Mouse (Mus musculus) small intestine, adult 2 months (tissue): ENCODE data around the gene Gpc1. TPM values are rescaled to one million over a fixed set of nuclear protein-coding genes. Genes with fewer than 3 reads are reported as not detected.

Experiments used
- H3K27ac ChIP-seq: fragments of 200-500 bp; 2 replicates; pipeline ENCODE4 v1.5.1; 2012; ENCODE audit warnings: low read depth, low read length, control low read depth, inconsistent platforms; ENCODE audit not compliant: insufficient read depth
- H3K27me3 ChIP-seq: fragments of 200-500 bp; 2 replicates; pipeline ENCODE4 v1.6.1; 2012; ENCODE audit warnings: mild to moderate bottlenecking, moderate library complexity, low read length, inconsistent platforms; ENCODE audit not compliant: control insufficient read depth, insufficient read depth
- H3K36me3 ChIP-seq: fragments of 200-500 bp; 2 replicates; pipeline ENCODE4 v1.6.1; 2012; ENCODE audit warnings: mild to moderate bottlenecking, low read length, control low read depth, inconsistent platforms; ENCODE audit not compliant: control insufficient read depth, insufficient read depth
- H3K4me1 ChIP-seq: fragments of 200-500 bp; 2 replicates; pipeline ENCODE4 v1.6.1; 2012; ENCODE audit warnings: low read length, inconsistent platforms, mixed read lengths; ENCODE audit not compliant: control insufficient read depth, insufficient read depth, insufficient read length
- H3K4me3 ChIP-seq: fragments of 200-500 bp; 2 replicates; pipeline ENCODE4 v1.5.1; 2012; ENCODE audit warnings: low read depth, mild to moderate bottlenecking, control low read depth, inconsistent platforms, low read length, moderate library complexity
- CTCF ChIP-seq: fragments of 200-500 bp; IDR thresholded peaks from 2 replicates; pipeline ENCODE4 v1.5.1; 2012; ENCODE audit warnings: low read depth, mild to moderate bottlenecking, control low read depth, inconsistent platforms, low read length, moderate library complexity, mixed read lengths; ENCODE audit not compliant: insufficient replicate concordance, insufficient read length; ENCODE audit errors: extremely low read depth
- POLR2A ChIP-seq: fragments of 200-500 bp; IDR thresholded peaks from 2 replicates; pipeline ENCODE4 v1.6.1; 2012; ENCODE audit warnings: low read depth, mild to moderate bottlenecking, control low read depth, inconsistent platforms, low read length, moderate library complexity
- WGBS: fragments of 180-500 bp; shearing (Covaris S2); methylation state at CpG from one replicate; pipeline ENCODE4 v1.1.7; 2018; 5-methylcytosine and 5-hydroxymethylcytosine counted together
- polyA plus RNA-seq: library from polyadenylated mRNA; depleted of rRNA; stranded (reverse); fragments of >200 nt; gene quantifications from 2 replicates; pipeline ENCODE4 v1.2.3, GENCODE M21; 2012

Gpc1 gene
- polyA plus RNA-seq, 1 experiment, result 8.4 TPM

DNA sequence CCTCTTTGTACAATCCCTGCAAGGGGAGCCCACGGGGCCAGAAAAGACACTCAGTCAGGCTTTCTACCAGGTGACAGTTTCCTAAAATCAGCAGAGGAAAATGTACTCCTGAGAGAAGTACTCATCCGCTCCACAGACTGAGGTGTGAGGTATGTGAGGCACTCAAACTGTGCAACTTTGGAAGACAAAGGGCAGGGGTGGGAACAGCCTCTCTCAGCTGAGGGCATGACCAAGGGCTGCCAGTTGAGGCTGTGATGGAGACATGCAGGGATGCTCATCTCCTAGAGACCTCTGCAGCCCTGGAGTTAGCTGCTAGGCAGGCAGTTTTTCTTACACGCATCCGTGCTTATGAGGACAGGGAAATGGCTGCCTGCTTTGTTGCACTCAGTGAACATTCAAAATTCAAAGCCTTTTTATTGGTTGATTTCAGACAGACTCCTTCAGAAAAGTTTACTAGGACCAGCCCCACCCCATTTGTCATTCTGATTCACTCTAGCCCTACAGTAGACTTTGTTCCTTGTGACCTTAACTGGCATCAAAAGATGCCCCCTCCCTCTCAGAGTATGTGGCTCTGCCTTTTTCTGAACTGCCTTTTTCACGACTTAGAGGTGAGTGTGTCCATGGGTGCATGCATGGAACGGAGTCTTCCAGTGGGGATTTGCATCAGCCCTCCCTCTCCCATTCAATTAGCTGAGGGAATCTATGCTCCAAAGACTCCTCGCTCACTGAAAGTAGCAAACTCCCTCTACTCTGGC is 57.6 kb downstream of the Gpc1 start:
- Histone ChIP-seq H3K27me3 (no peaks in the 10 kb centered on the region), H3K4me3 (no peak overlapping the region), H3K27ac (no peak overlapping the region), H3K4me1 (no peaks in the 10 kb centered on the region), H3K36me3 (no peaks in the 10 kb centered on the region)
- no peak for TF ChIP-seq CTCF
- no peak for TF ChIP-seq POLR2A
- 59% methylated on average over 7 of the region's 7 CpGs for WGBS

DNA sequence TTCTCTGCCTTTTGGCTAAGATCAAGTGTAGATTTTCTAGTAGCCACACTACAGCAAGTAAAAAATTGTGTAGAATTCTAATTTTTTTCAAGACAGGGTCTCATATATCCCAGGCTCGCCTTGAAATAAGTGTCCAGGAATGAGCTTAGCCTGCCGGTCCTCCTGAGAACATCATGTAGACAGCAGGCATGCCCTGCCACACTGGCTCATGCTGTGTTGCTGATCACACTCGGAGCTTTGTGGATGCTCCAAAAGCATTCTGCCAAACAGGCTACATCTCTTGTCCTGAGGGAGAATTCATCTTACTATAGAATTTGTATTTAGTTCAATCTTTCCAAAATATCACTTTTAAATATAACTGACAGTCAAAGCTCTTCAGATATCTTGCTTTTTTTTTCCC is 61.3 kb downstream of the Gpc1 start:
- Histone ChIP-seq H3K27me3 (peaks cover 4% of the 10 kb centered on the region; the same call in 1 of the 2 replicates), H3K4me1 (no peaks in the 10 kb centered on the region), H3K4me3 (no peak overlapping the region), H3K36me3 (no peaks in the 10 kb centered on the region), H3K27ac (no peak overlapping the region)
- no peak for TF ChIP-seq POLR2A
- TF ChIP-seq CTCF, result no peak
- WGBS, result 65% methylated on average over 3 of the region's 3 CpGs

- no peak overlapping the region for H3K4me3 ChIP-seq
- WGBS, result 53% methylated on average over 3 of the region's 3 CpGs
- H3K36me3 ChIP-seq, result no peaks in the 10 kb centered on the region
- H3K4me1 ChIP-seq, result no peaks in the 10 kb centered on the region
- peaks cover 4% of the 10 kb centered on the region; the same call in 1 of the 2 replicates for H3K27me3 ChIP-seq
- TF ChIP-seq CTCF (no peak), POLR2A (no peak)
- no peak overlapping the region for H3K27ac ChIP-seq
Observed at GRCm38 (mm10) chr1:92893896-92894295, 62.5 kb downstream of the Gpc1 start.

DNA sequence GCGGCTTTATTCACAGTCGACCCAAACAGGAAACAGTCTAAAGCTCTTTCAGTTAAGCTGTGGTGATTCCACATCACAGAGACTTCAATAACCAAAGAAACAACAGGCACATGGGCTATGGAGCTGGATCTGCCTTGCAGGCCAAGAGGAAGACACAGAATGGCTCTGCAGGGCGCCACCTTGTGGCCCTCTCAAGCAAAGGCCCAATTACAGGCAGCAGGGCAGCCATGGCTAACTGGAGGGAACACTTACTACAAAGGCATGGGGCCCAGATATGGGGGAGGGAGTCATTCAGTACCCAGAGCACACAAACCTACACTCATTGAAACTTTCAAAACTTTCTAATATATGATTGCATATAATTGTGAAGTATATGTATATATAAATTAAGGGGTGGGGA is 63.6 kb downstream of the Gpc1 start:
- TF ChIP-seq CTCF, result peak; percentile 83
- no peak for TF ChIP-seq POLR2A
- WGBS, result 22% methylated on average over 3 of the region's 3 CpGs
- Histone ChIP-seq H3K27ac (no peak overlapping the region), H3K4me3 (no peak overlapping the region), H3K27me3 (peaks cover 4% of the 10 kb centered on the region; the same call in 1 of the 2 replicates), H3K36me3 (no peaks in the 10 kb centered on the region), H3K4me1 (no peaks in the 10 kb centered on the region)

- Histone ChIP-seq H3K4me1 (peaks cover 12% of the 10 kb centered on the region), H3K36me3 (no peaks in the 10 kb centered on the region), H3K27me3 (no peaks in the 10 kb centered on the region), H3K27ac (no peak within 1 kb of the TSS), H3K4me3 (0 out of 2 replicates have a peak within 1 kb of the TSS, but pooled peaks have one; percentile 8)
- 3% methylated on average over 15 of the region's 15 CpGs for WGBS
- TF ChIP-seq POLR2A, result no peak
- no peak for TF ChIP-seq CTCF
Observed at GRCm38 (mm10) chr1:92902786-92903185, 71.3 kb downstream of the Gpc1 start, which contains the start of gene Ankmy1. Ankmy1 (minus strand) TSS chr1:92902906.

DNA sequence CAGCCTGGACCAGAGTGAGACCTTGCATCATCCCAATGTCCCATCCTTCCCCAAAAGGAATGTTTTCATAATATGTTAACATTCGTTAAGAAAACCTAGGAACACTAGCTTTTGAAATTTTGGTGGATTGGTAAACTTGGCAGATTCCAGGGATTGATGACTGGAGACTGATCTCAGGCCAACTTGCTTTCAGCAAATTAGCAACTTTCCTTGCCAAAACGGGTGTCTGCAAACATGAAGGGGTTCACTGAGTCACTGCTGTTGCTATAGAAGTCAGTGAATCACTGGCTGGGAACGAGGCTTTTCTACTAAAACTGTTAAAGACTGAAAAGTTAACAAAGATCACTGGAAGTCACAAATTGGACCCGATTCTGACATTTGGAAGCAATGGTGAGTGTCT is 72.2 kb downstream of the Gpc1 start:
- no peaks in the 10 kb centered on the region for H3K27me3 ChIP-seq
- H3K4me3 ChIP-seq, result no peak overlapping the region
- 78% methylated on average over 4 of the region's 4 CpGs for whole genome bisulfite sequencing
- H3K4me1 ChIP-seq, result peaks cover 15% of the 10 kb centered on the region
- TF ChIP-seq POLR2A (no peak), CTCF (no peak)
- H3K36me3 ChIP-seq, result no peaks in the 10 kb centered on the region
- H3K27ac ChIP-seq, result no peak overlapping the region

DNA sequence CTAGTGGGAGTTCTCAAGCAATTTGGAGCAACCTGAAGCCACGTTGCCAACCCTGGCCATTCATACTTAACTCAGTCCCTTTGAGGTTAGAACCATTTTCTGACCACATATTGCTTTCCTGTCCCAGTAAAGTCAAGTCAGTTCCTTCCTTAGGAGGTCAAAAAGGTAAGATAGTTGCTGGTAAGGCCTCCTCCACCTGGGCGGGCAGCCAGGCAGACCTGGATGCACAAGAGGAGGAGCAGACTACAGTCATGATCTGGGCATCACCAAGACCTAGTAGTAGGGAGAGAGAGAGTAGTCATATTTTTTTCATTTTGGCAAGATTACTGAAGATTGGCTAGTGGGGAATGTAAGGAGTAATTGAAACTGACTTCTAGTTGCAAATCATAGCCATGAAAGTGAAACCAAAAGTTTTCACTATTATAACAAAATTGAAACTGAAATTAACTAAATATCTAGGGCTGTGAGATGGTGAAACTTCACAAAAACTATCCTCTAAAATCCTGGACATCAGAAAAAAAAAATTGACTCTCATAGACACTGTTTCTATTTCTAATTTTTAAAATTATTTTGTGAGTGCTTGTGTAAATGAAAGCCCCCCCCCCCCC is 74.4 kb downstream of the Gpc1 start:
- 92% methylated on average over 2 of the region's 2 CpGs for WGBS

More for the DNA sequence above, 74.4 kb downstream of the Gpc1 start:
- Histone ChIP-seq H3K4me3 (no peak overlapping the region), H3K4me1 (peaks cover 24% of the 10 kb centered on the region), H3K36me3 (no peaks in the 10 kb centered on the region), H3K27ac (peak overlapping the region; percentile 51; the same call in 1 of the 2 replicates), H3K27me3 (no peaks in the 10 kb centered on the region)
- TF ChIP-seq POLR2A, result no peak
- no peak for TF ChIP-seq CTCF
